Mouse (Mus musculus): Measurements from ENCODE around the gene Vwa8.

GRCm38 (mm10) chr14:79109375-79109774 lies 260.5 kb downstream of the Vwa8 start:
- TF ChIP-seq CTCF (IDR thresholded peaks at IDR 0.05; ENCODE audit: low read depth) (no peak), EP300 (optimal IDR thresholded peaks at IDR 0.05) (no peak)

Measured in stomach, postnatal 0 days (tissue).